Mouse (Mus musculus): ENCODE measurements at regions not wholly inside any gene's neighbourhood (a gene's known extent, or its start where the extent isn't known, plus 50 kb on each side); places are given as distances from the start of the nearest gene placed in this dataset.

DNA sequence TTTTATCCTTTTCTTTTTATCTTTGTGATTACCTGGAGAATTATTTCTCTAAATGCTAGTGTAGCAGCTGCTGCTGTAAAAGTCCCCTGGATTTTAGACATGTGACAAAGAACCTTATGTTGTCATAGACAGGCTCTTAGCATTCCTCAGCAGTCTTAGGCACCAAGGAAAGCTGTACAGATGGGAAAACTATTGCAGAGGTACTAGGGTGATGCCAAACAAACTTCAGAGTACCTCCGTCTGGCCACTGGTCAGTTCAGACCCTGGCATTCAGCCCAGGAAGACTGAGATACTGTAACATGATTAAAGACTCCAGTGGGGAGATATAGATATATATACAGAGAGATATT lies 898.6 kb downstream of the Ttll7 start:
- TF ChIP-seq CTCF (IDR thresholded peaks at IDR 0.05; ENCODE audit: low read depth) = no peak
- TF ChIP-seq EP300 (IDR thresholded peaks at IDR 0.05; ENCODE audit: low read depth) = no peak
- Histone ChIP-seq H3K9me3 (replicated peaks; ENCODE audit: control insufficient read depth, low read length) (no peaks in the 10 kb centered on the region), H3K9ac (replicated peaks; ENCODE audit: low read depth, low read length) (no peak overlapping the region), H3K27me3 (ENCODE audit: control insufficient read depth, insufficient read depth, low read length) (no peaks in the 10 kb centered on the region), H3K4me3 (ENCODE audit: low read depth, low read length) (no peak overlapping the region), H3K4me1 (ENCODE audit: control insufficient read depth, insufficient read depth) (no peaks in the 10 kb centered on the region), H3K36me3 (replicated peaks; ENCODE audit: control insufficient read depth, insufficient read depth, low read length) (no peaks in the 10 kb centered on the region), H3K4me2 (ENCODE audit: low read depth, low read length) (no peak overlapping the region), H3K27ac (ENCODE audit: low read depth) (no peak overlapping the region)
- DNase-seq (ENCODE audit: low spot score) = no peak
- ATAC-seq (ENCODE audit: insufficient read depth, low read depth) = no peak
- 28% methylated on average over 1 of the region's 1 CpGs for whole genome bisulfite sequencing

DNA sequence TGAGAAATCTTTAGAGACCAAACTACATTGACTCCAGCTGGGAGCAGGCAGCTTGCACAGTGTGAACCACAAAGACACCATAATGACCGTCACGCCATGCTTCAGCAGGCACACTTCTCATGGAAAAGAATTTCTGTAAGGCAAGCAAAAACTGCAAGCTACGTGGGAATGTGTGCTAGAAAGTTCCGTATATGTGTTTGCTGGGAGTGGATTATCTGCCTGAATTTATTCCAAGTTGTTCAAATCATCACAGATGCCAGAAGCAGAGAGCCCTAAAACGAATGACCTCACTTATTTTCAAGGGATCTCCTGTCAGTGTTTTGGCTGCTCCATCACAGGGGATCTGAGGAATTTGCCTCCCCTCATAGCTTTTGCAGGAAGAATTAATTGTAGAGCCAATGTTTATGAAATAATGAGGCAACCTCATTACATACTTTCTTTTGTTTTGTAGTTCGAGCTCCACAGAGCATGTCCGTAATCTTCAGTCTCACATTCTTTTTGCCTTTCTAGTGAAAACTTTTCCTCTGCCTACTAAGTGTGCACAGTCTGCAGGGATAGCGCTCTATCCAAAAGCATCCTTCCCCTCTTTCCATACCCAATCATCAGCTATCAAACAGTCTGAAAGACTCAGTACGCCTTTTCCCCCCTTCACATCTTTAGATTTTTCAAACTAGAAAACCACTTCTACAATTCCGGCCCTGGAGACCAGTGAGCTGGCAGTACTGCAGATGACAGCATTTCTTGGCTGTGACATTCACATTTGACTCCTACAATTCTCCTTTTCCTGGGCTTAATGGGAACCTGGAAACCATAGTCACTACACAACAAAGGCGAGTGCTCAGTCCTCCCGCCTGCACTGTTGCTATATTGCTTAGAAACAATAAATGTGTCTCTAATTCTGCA lies 898.0 kb downstream of the Ttll7 start:
- TF ChIP-seq EP300 (IDR thresholded peaks at IDR 0.05; ENCODE audit: low read depth) = no peak
- Histone ChIP-seq H3K27me3 (ENCODE audit: control insufficient read depth, insufficient read depth, low read length) (no peaks in the 10 kb centered on the region), H3K36me3 (replicated peaks; ENCODE audit: control insufficient read depth, insufficient read depth, low read length) (no peaks in the 10 kb centered on the region), H3K4me2 (ENCODE audit: low read depth, low read length) (no peak overlapping the region), H3K27ac (ENCODE audit: low read depth) (no peak overlapping the region), H3K4me3 (ENCODE audit: low read depth, low read length) (no peak overlapping the region), H3K9ac (replicated peaks; ENCODE audit: low read depth, low read length) (no peak overlapping the region), H3K4me1 (ENCODE audit: control insufficient read depth, insufficient read depth) (no peaks in the 10 kb centered on the region), H3K9me3 (replicated peaks; ENCODE audit: control insufficient read depth, low read length) (no peaks in the 10 kb centered on the region)
- ATAC-seq (ENCODE audit: insufficient read depth, low read depth) = no peak
- no peak for DNase-seq (ENCODE audit: low spot score)
- 67% methylated on average over 12 of the region's 12 CpGs for WGBS

DNA sequence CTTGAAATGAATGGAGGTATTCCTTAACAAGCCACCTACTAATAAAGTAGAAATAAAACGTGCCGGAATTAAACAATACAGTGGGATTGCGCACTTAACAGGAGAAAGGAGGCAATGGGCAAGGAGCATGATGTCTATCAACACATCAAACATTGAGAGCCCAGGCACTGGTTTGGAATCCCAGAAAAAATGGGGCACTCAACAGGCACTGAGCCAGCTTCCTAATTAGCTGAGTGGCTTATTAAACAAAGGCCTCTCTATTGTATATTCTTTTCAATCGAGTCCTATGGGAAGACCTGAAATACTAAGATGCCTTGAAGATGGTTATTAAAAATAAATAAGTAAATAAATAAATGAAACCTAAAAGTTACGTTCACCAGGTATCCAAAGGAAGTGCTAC lies 897.3 kb downstream of the Ttll7 start:
- Histone ChIP-seq H3K36me3 (replicated peaks; ENCODE audit: control insufficient read depth, insufficient read depth, low read length) (no peaks in the 10 kb centered on the region), H3K27me3 (ENCODE audit: control insufficient read depth, insufficient read depth, low read length) (no peaks in the 10 kb centered on the region), H3K9ac (replicated peaks; ENCODE audit: low read depth, low read length) (no peak overlapping the region), H3K4me1 (ENCODE audit: control insufficient read depth, insufficient read depth) (no peaks in the 10 kb centered on the region), H3K4me2 (ENCODE audit: low read depth, low read length) (no peak overlapping the region), H3K27ac (ENCODE audit: low read depth) (no peak overlapping the region), H3K9me3 (replicated peaks; ENCODE audit: control insufficient read depth, low read length) (no peaks in the 10 kb centered on the region), H3K4me3 (ENCODE audit: low read depth, low read length) (no peak overlapping the region)
- WGBS = 83% methylated on average over 5 of the region's 5 CpGs
- no peak for ATAC-seq (ENCODE audit: insufficient read depth, low read depth)
- DNase-seq (ENCODE audit: low spot score) = no peak
- TF ChIP-seq CTCF (IDR thresholded peaks at IDR 0.05; ENCODE audit: low read depth) = no peak
- TF ChIP-seq EP300 (IDR thresholded peaks at IDR 0.05; ENCODE audit: low read depth) = no peak

DNA sequence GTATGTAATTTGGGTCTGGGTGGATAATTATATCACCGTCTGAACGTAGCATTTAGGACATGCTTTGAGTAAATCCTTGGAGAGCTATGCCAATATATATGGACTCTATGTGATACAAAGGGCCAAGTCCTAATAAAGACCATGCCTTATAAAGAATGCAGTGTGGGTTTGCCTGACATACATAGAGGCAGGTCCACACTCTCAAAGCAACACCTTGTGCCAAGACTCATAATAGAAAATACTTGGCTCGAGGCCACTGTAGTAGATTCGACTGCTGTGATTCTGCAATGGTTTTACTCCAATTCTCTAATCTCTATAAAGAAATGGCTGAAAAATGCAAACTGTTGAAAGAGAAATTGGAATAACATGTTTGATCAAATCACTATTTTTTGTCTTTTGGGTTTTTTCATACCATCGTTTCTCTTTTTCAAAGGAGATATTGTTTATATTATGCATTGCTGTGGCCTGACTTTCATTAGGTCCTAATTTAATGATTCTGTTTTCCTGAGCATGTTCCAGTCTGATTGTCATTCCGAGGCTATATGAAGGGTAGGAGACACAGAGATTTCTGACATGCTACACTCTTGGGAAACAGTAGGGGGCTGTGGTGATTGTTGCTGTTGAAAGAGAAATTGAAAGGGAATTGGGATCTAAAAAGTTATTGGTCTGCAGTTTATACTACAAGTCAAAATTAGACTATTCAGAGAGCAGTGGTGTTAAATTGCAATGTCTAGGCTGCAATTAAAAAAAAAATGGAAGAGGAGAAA lies 884.7 kb downstream of the Ttll7 start:
- Histone ChIP-seq H3K4me1 (ENCODE audit: control insufficient read depth, insufficient read depth) (no peaks in the 10 kb centered on the region), H3K4me3 (ENCODE audit: low read depth, low read length) (no peak overlapping the region), H3K27ac (ENCODE audit: low read depth) (no peak overlapping the region), H3K27me3 (ENCODE audit: control insufficient read depth, insufficient read depth, low read length) (no peaks in the 10 kb centered on the region), H3K36me3 (replicated peaks; ENCODE audit: control insufficient read depth, insufficient read depth, low read length) (no peaks in the 10 kb centered on the region), H3K9me3 (replicated peaks; ENCODE audit: control insufficient read depth, low read length) (no peaks in the 10 kb centered on the region), H3K4me2 (ENCODE audit: low read depth, low read length) (no peak overlapping the region), H3K9ac (replicated peaks; ENCODE audit: low read depth, low read length) (no peak overlapping the region)
- DNase-seq (ENCODE audit: low spot score) = no peak
- no peak for ATAC-seq (ENCODE audit: insufficient read depth, low read depth)
- no peak for TF ChIP-seq EP300 (IDR thresholded peaks at IDR 0.05; ENCODE audit: low read depth)
- peak; percentile 44 for TF ChIP-seq CTCF (IDR thresholded peaks at IDR 0.05; ENCODE audit: low read depth)
- WGBS = 64% methylated on average over 6 of the region's 6 CpGs

DNA sequence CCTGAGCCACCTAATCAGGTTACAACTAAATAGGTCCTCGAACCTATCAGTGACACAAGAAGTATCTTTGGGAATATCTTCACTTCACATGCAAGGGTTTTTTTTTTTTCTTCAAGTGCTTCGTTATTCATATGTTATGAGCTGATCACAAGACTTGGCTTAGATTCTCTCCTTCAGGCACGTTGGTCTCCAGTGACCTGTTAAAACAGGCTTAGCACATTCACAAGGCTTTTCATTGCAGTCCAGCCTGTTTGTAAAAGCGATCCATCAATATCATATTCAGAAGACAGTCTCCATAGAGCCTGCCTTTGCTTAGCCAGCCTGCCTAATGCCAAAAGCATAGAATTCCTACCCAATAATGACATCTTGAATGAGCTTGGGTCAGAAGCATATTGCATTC lies 864.2 kb downstream of the Ttll7 start:
- Histone ChIP-seq H3K4me2 (ENCODE audit: low read depth, low read length) (no peak overlapping the region), H3K27me3 (ENCODE audit: control insufficient read depth, insufficient read depth, low read length) (no peaks in the 10 kb centered on the region), H3K4me1 (ENCODE audit: control insufficient read depth, insufficient read depth) (no peaks in the 10 kb centered on the region), H3K27ac (ENCODE audit: low read depth) (no peak overlapping the region), H3K9me3 (replicated peaks; ENCODE audit: control insufficient read depth, low read length) (no peaks in the 10 kb centered on the region), H3K9ac (replicated peaks; ENCODE audit: low read depth, low read length) (no peak overlapping the region), H3K36me3 (replicated peaks; ENCODE audit: control insufficient read depth, insufficient read depth, low read length) (no peaks in the 10 kb centered on the region), H3K4me3 (ENCODE audit: low read depth, low read length) (no peak overlapping the region)
- DNase-seq (ENCODE audit: low spot score) = no peak
- TF ChIP-seq EP300 (IDR thresholded peaks at IDR 0.05; ENCODE audit: low read depth) = no peak
- TF ChIP-seq CTCF (IDR thresholded peaks at IDR 0.05; ENCODE audit: low read depth) = no peak
- no peak for ATAC-seq (ENCODE audit: insufficient read depth, low read depth)
- 78% methylated on average over 4 of the region's 4 CpGs for WGBS

Data from heart, postnatal 0 days (tissue).